Mouse (Mus musculus) urinary bladder, adult 2 months (tissue): ENCODE data around the gene Zswim1. TPM values are rescaled to one million over a fixed set of nuclear protein-coding genes. Genes with fewer than 3 reads are reported as not detected.
A peak's percentile ranks its signal among the peaks of the same experiment; 100 is the strongest.
"Not testable (repeated sequence)": the region's sequence is repeated elsewhere in the genome, so short reads cannot be mapped to it uniquely, and the experiment has no call there.

ENCODE experiments used
- DNase-seq: peaks from one replicate; pipeline ENCODE4 v3.0.0; 2022; ENCODE audit warnings: low spot score
- polyA plus RNA-seq: library from polyadenylated mRNA; depleted of rRNA; stranded (reverse); fragments of >200 nt; gene quantifications from 2 replicates; pipeline ENCODE4 v1.2.3, GENCODE M21; 2012

Zswim1 gene
- polyA plus RNA-seq, 1 experiment: 5.4 TPM

DNA sequence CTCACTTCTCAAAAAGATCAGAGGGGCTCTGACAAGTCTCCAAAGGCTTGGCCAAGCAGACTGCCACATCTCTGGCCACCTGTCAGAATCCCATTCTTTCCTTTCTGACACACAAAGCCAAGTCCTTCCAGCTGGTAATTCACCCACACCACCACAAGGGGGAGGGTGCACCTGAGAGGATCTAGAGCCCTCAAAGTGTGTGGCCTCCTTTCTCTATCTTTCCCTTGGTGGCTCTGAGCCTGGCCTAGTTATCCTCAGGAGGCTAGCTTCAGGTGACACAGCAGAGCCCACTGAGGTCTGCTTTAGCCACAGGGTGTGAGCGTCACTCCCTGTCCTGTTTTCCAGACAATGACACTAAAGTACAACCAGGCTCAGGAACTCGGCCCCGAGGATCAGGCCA lies 29.2 kb upstream of the Zswim1 start:
- no peak for DNase-seq

- no peak for DNase-seq
Measured at GRCm38 (mm10) chr2:164793772-164794171, 28.7 kb upstream of the Zswim1 start.

DNA sequence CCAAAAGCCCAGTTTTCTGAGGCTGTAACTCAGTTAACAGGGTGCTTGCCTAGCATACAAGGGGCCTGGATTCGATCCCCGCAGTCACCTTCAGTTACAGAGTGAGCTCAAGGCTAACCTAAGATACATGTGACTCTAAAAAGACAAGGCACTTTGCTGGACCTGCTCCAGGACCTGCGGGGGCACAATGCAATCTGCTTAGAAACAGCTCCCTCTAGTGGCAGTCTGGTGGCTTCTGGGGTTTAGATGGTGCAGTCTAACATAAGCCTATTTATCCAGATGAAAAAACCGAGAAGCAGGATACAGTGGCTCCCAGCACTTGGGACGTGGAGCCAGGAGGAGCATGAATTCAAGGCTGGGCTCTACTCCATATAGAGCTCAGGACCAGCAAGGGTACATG lies 28.2 kb upstream of the Zswim1 start:
- DNase-seq: no peak

DNA sequence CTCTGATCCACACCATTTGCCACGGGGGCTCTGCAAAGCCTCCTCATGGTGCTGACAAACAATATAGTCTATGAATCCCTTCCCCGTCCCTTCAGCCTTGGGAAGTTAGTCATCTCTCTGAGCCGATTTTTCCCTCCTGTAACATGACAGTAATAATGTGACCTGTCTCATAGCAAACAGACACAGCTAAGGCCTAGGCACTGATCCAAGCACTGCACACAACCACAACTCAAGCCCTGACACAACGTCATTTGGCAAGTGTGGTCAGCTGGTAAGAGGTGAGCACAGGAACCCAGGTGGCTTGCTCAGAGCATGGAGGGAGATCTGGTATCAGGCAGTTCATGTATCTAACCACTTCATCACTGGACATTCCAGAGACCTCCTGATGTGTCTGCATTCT lies 26.6 kb upstream of the Zswim1 start:
- no peak for DNase-seq

- DNase-seq: not testable (repeated sequence)
Measured at GRCm38 (mm10) chr2:164798554-164798953, 23.9 kb upstream of the Zswim1 start.

- DNase-seq: no peak
Measured at GRCm38 (mm10) chr2:164800252-164801004, 22.1 kb upstream of the Zswim1 start.

DNA sequence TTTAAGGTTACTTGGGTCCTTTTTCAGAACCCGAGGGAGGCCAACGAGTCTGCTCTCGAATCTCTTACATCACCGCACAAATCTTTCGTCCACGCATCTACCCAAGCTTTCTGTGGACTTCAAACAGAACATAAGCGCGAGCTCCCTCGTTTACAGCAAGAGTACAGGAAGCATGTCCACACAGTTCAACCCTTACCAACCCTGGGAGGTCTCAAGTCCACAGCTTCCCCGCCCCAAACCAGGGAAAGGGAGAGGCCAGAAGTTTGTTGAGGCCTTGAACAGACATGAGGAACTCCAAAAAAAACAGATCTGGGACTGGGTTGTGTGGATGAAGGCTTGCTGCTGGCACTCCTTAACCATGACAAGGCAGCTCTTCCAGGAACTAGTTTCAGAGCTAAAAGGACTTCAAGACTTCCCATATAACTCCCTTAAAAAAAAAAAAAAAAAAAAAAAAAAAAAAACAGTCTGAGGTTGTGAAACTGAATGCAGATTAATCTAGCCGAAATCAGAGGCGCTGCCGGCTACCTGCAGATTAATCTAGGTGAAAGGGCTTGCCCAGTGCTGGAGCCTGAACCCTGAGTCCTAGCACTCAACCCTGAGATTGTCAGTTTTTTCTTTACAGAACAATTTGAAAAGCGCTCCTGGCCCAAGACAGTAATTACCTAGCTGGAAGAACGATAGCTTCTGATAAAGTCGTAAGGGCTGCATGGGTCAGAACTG lies 19.1 kb upstream of the Zswim1 start:
- no peak for DNase-seq

- no peak for DNase-seq
Measured at GRCm38 (mm10) chr2:164803921-164804313, 18.6 kb upstream of the Zswim1 start.

DNA sequence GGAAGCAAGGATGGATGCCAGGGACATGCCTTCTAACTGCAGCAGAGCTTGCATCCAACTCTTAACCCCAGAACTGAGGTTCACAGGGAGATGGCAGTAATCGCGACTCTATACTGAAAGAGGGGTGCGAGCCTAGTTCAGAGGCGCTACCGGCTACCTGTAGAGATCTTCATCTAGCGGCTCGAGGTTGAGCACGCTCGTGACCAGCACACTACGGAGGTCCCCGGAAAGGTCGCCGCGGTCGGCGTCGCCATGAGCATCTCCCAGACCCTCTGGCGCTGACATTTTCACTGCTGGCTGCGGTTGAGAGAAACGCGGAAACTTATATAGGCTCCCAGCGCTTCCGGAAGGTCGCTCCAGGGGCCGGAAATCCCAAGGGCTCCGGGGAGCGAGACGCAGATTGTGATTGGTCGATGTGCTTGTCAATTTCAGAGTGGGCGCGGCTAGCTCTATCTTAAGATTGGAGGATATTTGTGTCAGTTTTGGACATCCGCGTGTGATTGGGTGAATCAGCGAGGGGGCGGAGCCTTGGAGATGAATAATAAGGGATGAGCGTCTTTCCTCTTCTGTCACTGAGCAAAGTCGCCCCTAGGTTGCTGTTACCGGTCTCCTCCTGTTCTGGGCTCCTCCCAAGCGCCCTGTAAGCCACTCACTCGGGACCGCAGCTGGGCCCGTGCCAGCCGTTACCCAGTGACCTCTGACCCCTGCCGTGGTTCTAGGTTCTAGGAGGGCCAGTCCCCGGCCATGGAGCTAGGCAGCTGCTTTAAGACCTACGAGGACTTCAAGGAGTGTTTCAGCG lies 17.8 kb upstream of the Zswim1 start, which contains the start of the genes Acot8 and Zswim3:
TSS of gene Acot8 (minus strand) at position 350 of the 799 bp plus-strand sequence.
TSS of gene Zswim3 (plus strand) at position 566 of the 799 bp plus-strand sequence.
- peak; percentile 90 for DNase-seq

DNA sequence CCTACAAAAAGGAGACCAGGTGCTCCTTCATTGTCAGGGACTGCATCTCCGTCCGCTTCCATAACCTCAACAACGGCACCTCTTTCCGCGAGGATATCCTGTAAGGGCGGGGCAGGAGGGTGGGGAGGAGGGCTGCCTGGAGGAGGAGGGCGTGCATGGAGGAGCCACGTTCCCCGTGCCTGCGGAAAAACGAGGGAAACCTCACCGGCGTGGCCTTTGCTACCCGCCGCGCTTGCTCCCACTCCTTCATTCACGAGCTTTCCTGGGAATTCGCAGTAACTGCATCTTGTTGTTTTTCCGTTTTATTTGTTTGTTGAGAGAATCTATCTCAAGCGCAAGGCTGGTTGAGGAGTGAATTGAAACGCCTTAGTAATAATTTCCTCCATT lies 17.2 kb upstream of the Zswim1 start:
- no peak for DNase-seq

- DNase-seq: no peak
Measured at GRCm38 (mm10) chr2:164806614-164807013, 15.9 kb upstream of the Zswim1 start.

DNA sequence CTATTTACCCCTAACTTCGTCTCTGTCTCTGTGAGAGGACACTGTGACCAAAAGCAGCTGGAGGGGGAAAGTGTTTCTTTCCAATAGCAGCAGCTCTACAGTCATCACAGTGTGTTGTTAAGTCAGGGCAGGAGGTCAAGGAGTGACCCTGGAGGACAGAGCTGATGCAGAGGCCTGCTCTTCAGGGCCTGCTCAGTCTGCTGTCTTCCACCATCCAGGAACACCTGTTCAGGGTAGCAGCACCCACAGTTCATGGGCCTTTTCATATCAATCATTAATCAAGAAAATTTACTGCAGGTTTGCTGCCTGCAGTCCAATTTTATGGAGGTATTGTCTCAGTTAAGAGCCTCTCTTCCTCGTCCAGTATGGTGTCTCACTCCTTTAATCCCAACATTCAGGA lies 8.9 kb upstream of the Zswim1 start:
- DNase-seq: no peak

- DNase-seq: no peak
Measured at GRCm38 (mm10) chr2:164815348-164815747, 7.1 kb upstream of the Zswim1 start.

DNA sequence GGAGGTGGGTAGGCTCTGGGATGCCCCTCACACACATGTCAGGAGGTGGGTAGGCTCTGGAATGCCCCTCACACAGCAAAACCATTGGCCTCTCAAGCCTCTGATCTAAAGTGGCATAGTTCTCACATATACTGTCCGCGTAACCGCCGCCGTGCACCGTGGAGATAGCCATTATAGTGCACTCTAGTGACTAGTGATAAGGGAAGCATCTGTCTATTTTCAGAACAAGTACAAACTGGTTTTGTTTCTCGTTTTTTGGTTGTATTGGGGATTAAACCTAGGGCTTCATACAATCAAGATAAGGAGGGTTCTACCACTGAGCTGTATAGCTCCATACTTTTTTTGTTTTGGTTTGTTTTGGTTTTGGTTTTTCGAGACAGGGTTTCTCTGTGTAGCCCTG lies 6.7 kb upstream of the Zswim1 start:
- no peak for DNase-seq

GRCm38 (mm10) chr2:164817206-164817605 lies 5.3 kb upstream of the Zswim1 start:
- DNase-seq: no peak

GRCm38 (mm10) chr2:164817703-164818102 lies 4.8 kb upstream of the Zswim1 start:
- no peak for DNase-seq

GRCm38 (mm10) chr2:164821060-164821459 lies 1.4 kb upstream of the Zswim1 start:
- DNase-seq: no peak

DNA sequence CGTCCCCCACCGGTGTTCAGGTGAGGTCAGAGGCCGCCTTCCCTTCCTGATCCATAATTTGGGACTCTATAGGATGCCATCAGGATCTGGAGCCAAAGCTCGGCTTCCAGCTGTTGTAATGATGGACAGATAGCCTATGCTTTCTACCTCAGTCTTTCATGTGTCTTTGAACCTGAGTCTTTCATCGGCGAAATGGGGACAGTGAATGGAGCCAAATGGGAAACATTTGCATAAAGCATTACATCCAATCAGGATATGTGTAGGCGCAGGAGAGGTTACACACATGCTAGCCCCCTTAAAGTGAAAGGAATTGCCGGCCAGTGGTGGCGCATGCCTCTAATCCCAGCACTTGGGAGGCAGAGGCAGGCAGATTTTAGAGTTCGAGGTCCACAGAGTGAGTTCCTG lies 697 bp downstream of the Zswim1 start:
- no peak for DNase-seq

GRCm38 (mm10) chr2:164823969-164824368 lies 1.5 kb downstream of the Zswim1 start:
- DNase-seq: no peak

DNA sequence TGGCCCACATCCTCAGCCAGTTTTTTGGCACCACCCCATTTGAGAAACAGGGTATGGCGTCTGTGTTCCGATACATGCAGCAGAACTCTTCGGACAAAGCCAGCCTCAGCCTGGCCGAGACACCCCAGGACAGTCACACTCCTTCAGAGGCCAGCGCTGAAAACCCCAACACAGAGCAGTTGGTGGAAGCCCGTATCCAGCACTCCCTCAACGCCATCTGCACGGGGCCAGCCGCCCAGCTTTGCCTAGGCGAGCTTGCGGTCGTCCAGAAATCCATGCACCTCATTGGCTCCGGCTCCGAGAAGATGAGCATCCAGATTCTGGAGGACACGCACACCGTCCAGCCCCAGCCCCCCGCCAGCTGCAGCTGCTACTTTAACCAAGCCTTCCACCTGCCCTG lies 3.0 kb downstream of the Zswim1 start:
- DNase-seq: no peak

GRCm38 (mm10) chr2:164827146-164827850 lies 4.8 kb downstream of the Zswim1 start:
- no peak for DNase-seq

DNA sequence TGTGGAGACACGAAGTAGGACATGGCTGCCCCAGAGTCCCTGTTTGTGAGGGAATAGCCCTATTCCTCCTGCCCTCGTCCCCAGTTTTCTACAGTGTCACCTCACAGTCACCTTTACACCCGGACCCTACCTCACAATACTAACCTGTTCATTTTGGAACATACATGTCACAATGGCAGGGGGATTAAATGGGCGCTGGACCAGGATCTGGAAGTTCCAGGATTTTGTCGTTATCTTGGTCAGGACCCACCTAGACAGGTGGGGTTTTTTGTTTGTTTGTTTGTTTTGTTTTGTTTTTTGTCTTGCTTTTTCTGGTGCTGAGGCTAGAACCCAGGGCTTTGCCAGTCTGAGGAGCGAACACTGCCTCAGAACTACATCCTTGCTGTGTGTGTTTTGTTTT lies 6.0 kb downstream of the Zswim1 start, which contains the start of gene Spata25:
TSS of gene Spata25 (minus strand) at position 101 of the 400 bp plus-strand sequence.
- no peak for DNase-seq
